Mouse (Mus musculus): ENCODE measurements around the gene Phactr2. TPM values are rescaled to one million over a fixed set of nuclear protein-coding genes. Genes with fewer than 3 reads are reported as not detected.

The Phactr2 gene
- polyA plus RNA-seq, 1 experiment from 2014 or later: 8.1 TPM

DNA sequence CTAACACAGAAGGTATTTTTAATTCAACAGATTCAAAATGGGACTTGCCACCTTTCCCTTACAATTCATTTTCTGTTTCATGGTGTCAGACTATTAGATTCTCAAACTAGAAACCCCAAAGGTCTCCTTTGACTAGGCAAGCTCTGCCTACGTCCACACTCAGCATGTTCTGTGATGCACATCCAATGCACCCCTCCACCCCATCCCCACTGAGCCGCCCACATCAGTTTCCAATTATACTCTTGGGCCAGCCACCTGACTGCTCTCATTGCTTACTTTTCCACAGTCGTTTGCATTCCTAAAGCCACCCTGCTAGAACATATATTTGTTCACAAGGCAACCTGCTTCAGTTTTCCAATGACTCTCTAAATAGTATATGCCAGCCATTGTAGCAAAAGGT lies 89.3 kb downstream of the Phactr2 start:
- Histone ChIP-seq H3K4me1 (replicated peaks; ENCODE audit: control insufficient read depth, insufficient read depth, low read length) (peaks cover 13% of the 10 kb centered on the region), H3K36me3 (ENCODE audit: control insufficient read depth, insufficient read depth) (no peaks in the 10 kb centered on the region), H3K27me3 (replicated peaks; ENCODE audit: control insufficient read depth, insufficient read depth, low read length) (no peaks in the 10 kb centered on the region), H3K4me3 (replicated peaks; ENCODE audit: low read length) (no peak overlapping the region), H3K4me2 (ENCODE audit: low read length) (no peak overlapping the region), H3K9ac (replicated peaks; ENCODE audit: low read depth, low read length) (no peak overlapping the region), H3K27ac (ENCODE audit: low read length) (no peak overlapping the region), H3K9me3 (ENCODE audit: control insufficient read depth, low read length) (no peaks in the 10 kb centered on the region)
- WGBS: 68% methylated on average over 3 of the region's 3 CpGs
- no peak for ATAC-seq

DNA sequence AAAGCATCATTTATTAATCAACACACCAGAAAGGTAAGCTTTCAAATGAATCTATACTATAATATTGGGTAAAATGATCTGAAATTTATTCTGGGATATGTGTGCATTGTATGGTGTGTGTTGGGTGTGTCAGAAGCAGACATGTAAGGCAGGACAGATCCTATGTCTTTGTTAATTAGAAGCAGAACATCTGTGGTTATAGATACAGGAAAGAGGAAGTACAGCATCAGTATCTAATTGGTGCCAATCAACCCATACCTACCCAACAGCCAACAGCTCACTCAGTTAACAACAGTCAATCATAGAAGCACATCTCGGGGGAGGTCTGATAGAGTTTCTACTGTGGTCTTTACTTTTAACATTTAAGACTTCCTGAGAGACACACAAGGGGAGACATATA lies 96.3 kb downstream of the Phactr2 start:
- H3K27me3 ChIP-seq (replicated peaks; ENCODE audit: control insufficient read depth, insufficient read depth, low read length): no peaks in the 10 kb centered on the region
- H3K4me1 ChIP-seq (replicated peaks; ENCODE audit: control insufficient read depth, insufficient read depth, low read length): no peaks in the 10 kb centered on the region
- H3K36me3 ChIP-seq (ENCODE audit: control insufficient read depth, insufficient read depth): no peaks in the 10 kb centered on the region
- no peak overlapping the region for H3K4me3 ChIP-seq (replicated peaks; ENCODE audit: low read length)
- H3K4me2 ChIP-seq (ENCODE audit: low read length): no peak overlapping the region
- H3K9ac ChIP-seq (replicated peaks; ENCODE audit: low read depth, low read length): no peak overlapping the region
- no peak overlapping the region for H3K27ac ChIP-seq (ENCODE audit: low read length)
- WGBS: 90% methylated on average over 1 of the region's 1 CpGs
- ATAC-seq: no peak
- H3K9me3 ChIP-seq (ENCODE audit: control insufficient read depth, low read length): no peaks in the 10 kb centered on the region

DNA sequence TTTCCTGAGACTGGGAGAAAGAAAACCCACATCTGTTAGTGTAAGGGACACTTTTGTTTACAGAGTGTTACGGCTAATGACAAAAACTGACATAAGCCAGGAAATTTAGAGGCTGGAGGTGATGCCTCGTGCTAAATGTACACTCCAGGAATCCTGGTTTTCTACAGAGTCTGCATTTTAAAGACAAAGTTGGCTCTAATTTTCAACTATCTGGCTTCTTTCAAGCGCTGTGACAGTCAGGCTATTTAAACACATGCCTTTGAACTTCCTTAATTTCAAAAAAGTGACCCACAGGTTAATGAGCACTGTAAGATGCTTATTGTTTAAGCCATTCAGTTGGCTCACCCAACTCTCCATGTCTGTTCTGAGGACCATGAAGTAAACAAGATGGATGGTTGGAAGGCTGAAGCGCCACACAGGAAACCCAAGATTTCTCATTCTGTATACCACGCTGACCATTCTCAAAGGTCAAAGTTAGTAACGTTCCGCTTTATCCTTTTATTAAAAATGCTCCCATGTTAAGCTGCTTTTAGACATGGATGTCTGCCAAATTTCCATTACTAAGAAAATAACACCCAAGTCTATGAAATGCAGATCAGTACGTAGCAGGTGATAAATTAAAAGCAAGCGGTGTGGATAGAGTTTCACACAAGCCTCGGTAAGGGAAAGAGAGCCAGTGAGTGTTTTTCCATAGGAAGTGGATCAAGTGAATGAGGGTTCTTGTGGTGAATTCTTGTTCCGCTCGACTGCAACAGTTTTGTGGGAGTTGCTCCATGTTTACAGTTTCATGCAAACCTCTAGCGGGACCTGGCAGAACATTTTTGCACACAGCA lies 97.6 kb downstream of the Phactr2 start:
- H3K4me3 ChIP-seq (replicated peaks; ENCODE audit: low read length): no peak overlapping the region
- no peak overlapping the region for H3K4me2 ChIP-seq (ENCODE audit: low read length)
- H3K36me3 ChIP-seq (ENCODE audit: control insufficient read depth, insufficient read depth): no peaks in the 10 kb centered on the region
- no peaks in the 10 kb centered on the region for H3K9me3 ChIP-seq (ENCODE audit: control insufficient read depth, low read length)
- no peak for ATAC-seq
- no peaks in the 10 kb centered on the region for H3K4me1 ChIP-seq (replicated peaks; ENCODE audit: control insufficient read depth, insufficient read depth, low read length)
- no peak overlapping the region for H3K27ac ChIP-seq (ENCODE audit: low read length)
- WGBS: 59% methylated on average over 13 of the region's 13 CpGs
- H3K9ac ChIP-seq (replicated peaks; ENCODE audit: low read depth, low read length): no peak overlapping the region
- H3K27me3 ChIP-seq (replicated peaks; ENCODE audit: control insufficient read depth, insufficient read depth, low read length): no peaks in the 10 kb centered on the region

DNA sequence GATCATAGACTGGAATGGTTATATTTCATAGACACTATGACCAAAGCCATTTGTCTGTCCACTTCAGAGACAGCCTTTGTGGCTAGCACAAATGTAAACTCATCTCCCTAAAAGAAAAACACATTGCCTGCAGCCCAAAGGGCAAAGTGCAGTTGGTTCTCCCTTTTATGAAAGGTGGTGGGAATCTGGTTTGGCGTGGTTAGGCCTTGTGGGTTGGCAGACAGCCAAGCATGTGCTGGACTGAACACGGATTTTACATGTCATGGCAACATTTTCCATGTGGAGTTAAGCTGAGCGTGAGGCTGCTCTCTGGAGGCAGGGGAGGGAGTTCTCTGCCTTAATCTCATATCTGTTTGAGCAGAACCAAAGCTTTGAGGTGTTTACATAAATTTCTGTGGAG lies 98.4 kb downstream of the Phactr2 start:
- no peaks in the 10 kb centered on the region for H3K36me3 ChIP-seq (ENCODE audit: control insufficient read depth, insufficient read depth)
- no peak for ATAC-seq
- H3K27me3 ChIP-seq (replicated peaks; ENCODE audit: control insufficient read depth, insufficient read depth, low read length): no peaks in the 10 kb centered on the region
- no peaks in the 10 kb centered on the region for H3K4me1 ChIP-seq (replicated peaks; ENCODE audit: control insufficient read depth, insufficient read depth, low read length)
- 44% methylated on average over 3 of the region's 3 CpGs for WGBS
- H3K27ac ChIP-seq (ENCODE audit: low read length): no peak overlapping the region
- H3K4me2 ChIP-seq (ENCODE audit: low read length): no peak overlapping the region
- no peaks in the 10 kb centered on the region for H3K9me3 ChIP-seq (ENCODE audit: control insufficient read depth, low read length)
- no peak overlapping the region for H3K4me3 ChIP-seq (replicated peaks; ENCODE audit: low read length)
- H3K9ac ChIP-seq (replicated peaks; ENCODE audit: low read depth, low read length): no peak overlapping the region

DNA sequence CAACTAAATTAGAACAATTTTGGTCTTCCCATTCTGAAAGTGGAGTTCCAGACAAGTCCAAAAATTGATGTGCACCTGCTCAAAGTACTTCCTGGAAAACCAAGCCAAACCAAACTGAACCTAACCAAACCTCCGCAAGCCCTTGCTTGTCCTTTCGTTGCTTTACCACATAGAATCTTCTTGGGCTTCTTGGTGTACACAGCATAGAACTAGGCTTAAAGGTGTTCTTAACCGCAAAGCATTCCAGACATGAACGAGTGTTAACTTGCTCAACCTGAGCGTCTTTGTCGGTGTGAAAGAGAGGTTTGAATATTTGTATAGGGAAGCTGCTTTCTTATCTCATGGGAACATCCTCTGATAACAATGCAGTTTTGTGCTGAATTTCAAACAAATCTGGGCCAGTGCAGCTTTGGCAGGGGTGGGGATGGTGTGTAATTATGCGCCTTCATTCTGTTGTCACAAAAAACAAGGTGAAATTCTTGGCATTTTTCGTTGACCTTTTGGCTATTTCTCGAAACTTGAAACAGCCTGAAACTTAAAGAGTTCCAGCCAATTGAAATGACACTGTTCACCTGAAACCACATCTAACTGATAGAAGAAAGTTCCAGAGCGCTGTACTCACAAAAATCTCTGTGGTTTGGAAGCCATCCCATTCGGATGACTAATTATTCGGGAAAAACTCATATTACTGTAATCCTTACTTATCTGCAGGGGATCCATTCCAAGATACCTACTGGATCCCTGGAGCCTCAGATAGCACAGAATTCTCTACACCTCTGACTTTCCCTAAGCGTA lies 104.4 kb downstream of the Phactr2 start:
- H3K27me3 ChIP-seq (replicated peaks; ENCODE audit: control insufficient read depth, insufficient read depth, low read length): no peaks in the 10 kb centered on the region
- WGBS: 81% methylated on average over 13 of the region's 13 CpGs
- H3K27ac ChIP-seq (ENCODE audit: low read length): no peak overlapping the region
- H3K4me3 ChIP-seq (replicated peaks; ENCODE audit: low read length): no peak overlapping the region
- no peak overlapping the region for H3K9ac ChIP-seq (replicated peaks; ENCODE audit: low read depth, low read length)
- H3K4me1 ChIP-seq (replicated peaks; ENCODE audit: control insufficient read depth, insufficient read depth, low read length): no peaks in the 10 kb centered on the region
- H3K4me2 ChIP-seq (ENCODE audit: low read length): no peak overlapping the region
- H3K9me3 ChIP-seq (ENCODE audit: control insufficient read depth, low read length): no peaks in the 10 kb centered on the region
- no peaks in the 10 kb centered on the region for H3K36me3 ChIP-seq (ENCODE audit: control insufficient read depth, insufficient read depth)
- ATAC-seq: no peak

DNA sequence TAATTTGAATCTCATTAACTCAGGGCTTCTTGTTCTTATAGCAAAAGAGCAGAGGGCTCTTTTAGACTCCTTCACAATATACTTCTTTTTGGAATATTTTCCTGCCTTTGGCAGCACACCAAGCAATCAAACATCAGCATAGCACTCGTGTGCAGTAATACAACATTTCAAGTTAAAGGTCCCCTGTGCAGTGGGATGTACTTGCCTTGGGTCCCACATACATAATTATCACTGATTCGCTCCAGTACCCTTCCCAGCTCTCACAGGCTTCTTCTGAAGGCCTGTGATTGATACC lies 110.0 kb downstream of the Phactr2 start:
- Histone ChIP-seq H3K4me3 (replicated peaks; ENCODE audit: low read length) (no peak overlapping the region), H3K9me3 (ENCODE audit: control insufficient read depth, low read length) (no peaks in the 10 kb centered on the region), H3K9ac (replicated peaks; ENCODE audit: low read depth, low read length) (no peak overlapping the region), H3K27ac (ENCODE audit: low read length) (no peak overlapping the region), H3K27me3 (replicated peaks; ENCODE audit: control insufficient read depth, insufficient read depth, low read length) (no peaks in the 10 kb centered on the region), H3K4me1 (replicated peaks; ENCODE audit: control insufficient read depth, insufficient read depth, low read length) (peaks cover 6% of the 10 kb centered on the region), H3K36me3 (ENCODE audit: control insufficient read depth, insufficient read depth) (no peaks in the 10 kb centered on the region), H3K4me2 (ENCODE audit: low read length) (no peak overlapping the region)
- ATAC-seq: no peak
- WGBS: 33% methylated on average over 2 of the region's 2 CpGs

DNA sequence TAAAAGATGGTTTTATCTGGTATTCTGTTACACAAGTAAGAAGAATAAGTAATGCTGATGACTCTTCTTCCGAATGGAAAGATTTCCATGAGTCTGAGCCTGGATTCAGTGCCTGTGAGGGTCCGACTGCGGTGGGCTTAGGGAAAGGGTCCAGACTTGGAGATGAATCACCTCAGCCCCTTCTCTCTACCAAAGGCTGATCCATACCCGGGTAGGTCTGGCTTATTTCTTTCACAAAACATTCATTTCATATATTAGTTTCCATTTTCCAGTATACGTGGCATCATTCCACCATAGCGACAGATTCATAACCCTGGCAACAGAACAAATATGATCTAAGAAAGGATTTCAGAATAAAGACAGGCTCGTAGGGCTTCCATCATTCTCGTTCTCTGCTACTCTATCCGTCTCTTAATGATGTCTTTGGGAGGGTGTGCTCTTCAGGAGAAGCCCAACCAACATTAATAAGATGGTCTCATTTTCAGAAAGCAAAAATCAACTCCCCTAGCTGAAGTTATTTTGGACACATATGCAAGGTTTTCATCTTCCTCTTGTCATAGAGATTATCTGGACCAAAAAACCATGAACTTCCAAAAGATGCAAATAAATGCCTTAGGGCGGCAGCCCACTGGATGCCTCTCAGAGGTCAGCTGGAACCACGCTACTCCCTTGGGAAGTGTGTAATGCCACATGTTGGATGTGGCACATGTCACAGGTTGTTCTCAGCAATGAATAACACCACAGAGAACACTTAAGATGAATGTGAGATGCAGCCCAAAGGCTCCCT lies 110.5 kb downstream of the Phactr2 start:
- no peaks in the 10 kb centered on the region for H3K27me3 ChIP-seq (replicated peaks; ENCODE audit: control insufficient read depth, insufficient read depth, low read length)
- ATAC-seq: no peak
- WGBS: 70% methylated on average over 11 of the region's 11 CpGs

DNA sequence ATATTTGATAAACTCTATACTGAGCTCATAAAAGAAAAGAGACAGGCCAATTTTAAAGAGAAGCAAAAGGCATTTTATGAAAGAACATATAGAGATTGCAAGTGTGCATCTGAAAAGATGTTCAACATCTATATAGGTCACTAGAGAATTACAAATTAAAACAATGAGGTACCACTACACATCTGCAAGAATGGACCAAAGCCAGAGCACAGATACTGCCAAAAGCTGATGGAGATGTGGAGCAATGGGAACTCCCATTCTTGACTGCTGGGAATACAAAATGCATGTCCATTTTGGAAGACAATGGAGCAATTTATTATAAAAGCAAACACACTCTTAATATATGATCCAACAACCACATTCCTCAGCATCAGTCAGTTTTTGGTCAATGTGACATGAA lies 113.3 kb downstream of the Phactr2 start:
- ATAC-seq: no peak
- Histone ChIP-seq H3K4me1 (replicated peaks; ENCODE audit: control insufficient read depth, insufficient read depth, low read length) (peaks cover 12% of the 10 kb centered on the region), H3K4me3 (replicated peaks; ENCODE audit: low read length) (no peak overlapping the region), H3K4me2 (ENCODE audit: low read length) (no peak overlapping the region), H3K9me3 (ENCODE audit: control insufficient read depth, low read length) (no peaks in the 10 kb centered on the region), H3K27me3 (replicated peaks; ENCODE audit: control insufficient read depth, insufficient read depth, low read length) (no peaks in the 10 kb centered on the region), H3K36me3 (ENCODE audit: control insufficient read depth, insufficient read depth) (no peaks in the 10 kb centered on the region), H3K9ac (replicated peaks; ENCODE audit: low read depth, low read length) (no peak overlapping the region), H3K27ac (ENCODE audit: low read length) (no peak overlapping the region)

More for the DNA sequence above, 110.5 kb downstream of the Phactr2 start:
- no peaks in the 10 kb centered on the region for H3K36me3 ChIP-seq (ENCODE audit: control insufficient read depth, insufficient read depth)
- no peak overlapping the region for H3K9ac ChIP-seq (replicated peaks; ENCODE audit: low read depth, low read length)
- no peak overlapping the region for H3K4me2 ChIP-seq (ENCODE audit: low read length)
- H3K9me3 ChIP-seq (ENCODE audit: control insufficient read depth, low read length): no peaks in the 10 kb centered on the region
- no peak overlapping the region for H3K4me3 ChIP-seq (replicated peaks; ENCODE audit: low read length)
- H3K27ac ChIP-seq (ENCODE audit: low read length): no peak overlapping the region
- H3K4me1 ChIP-seq (replicated peaks; ENCODE audit: control insufficient read depth, insufficient read depth, low read length): peaks cover 7% of the 10 kb centered on the region

DNA sequence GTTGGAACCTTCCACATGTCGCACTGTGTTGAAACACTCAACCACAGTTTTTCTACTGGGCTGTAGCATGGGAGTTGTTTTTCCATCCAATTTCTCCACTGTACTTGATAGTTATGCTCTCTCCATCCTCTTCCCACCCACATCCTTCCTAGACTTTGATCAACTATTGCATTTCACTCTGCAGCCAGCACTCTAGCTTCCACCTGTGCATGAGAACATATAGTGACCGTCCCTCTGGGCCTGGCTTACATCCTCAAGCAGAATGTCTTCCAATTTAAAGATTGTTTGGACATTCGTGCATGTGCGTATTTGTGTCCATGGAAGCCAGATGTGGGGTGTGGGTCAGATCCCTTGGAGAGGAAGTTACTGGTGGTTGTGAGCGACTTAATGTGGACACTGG lies 114.4 kb downstream of the Phactr2 start:
- Histone ChIP-seq H3K4me3 (replicated peaks; ENCODE audit: low read length) (no peak overlapping the region), H3K27ac (ENCODE audit: low read length) (no peak overlapping the region), H3K36me3 (ENCODE audit: control insufficient read depth, insufficient read depth) (no peaks in the 10 kb centered on the region), H3K4me2 (ENCODE audit: low read length) (no peak overlapping the region), H3K9me3 (ENCODE audit: control insufficient read depth, low read length) (no peaks in the 10 kb centered on the region), H3K4me1 (replicated peaks; ENCODE audit: control insufficient read depth, insufficient read depth, low read length) (peaks cover 12% of the 10 kb centered on the region), H3K9ac (replicated peaks; ENCODE audit: low read depth, low read length) (no peak overlapping the region), H3K27me3 (replicated peaks; ENCODE audit: control insufficient read depth, insufficient read depth, low read length) (no peaks in the 10 kb centered on the region)
- ATAC-seq: no peak
- 93% methylated on average over 5 of the region's 5 CpGs for WGBS
